Mouse (Mus musculus) limb, embryonic 15.5 days (tissue): ENCODE measurements around the gene 9130019O22Rik. TPM values are rescaled to one million over a fixed set of nuclear protein-coding genes. Genes with fewer than 3 reads are reported as not detected.
"Not testable (repeated sequence)": the region's sequence is repeated elsewhere in the genome, so short reads cannot be mapped to it uniquely, and the experiment has no call there.

ENCODE experiments used
- ATAC-seq: fragments of 200-750 bp; cut with Nextera tagmentation; 2 replicates; pipeline ENCODE4 v1.8.0; 2017; ENCODE audit warnings: low read depth, moderate TSS enrichment; ENCODE audit not compliant: insufficient number of reproducible peaks, low FRiP score, low TSS enrichment
- H3K27ac ChIP-seq: fragments of 300-500 bp; sonication (generic); 2 replicates; pipeline ENCODE4 v1.5.1; 2015; ENCODE audit warnings: moderate library complexity, mild to moderate bottlenecking, inconsistent platforms
- H3K27me3 ChIP-seq: fragments of 300-500 bp; sonication (generic); 2 replicates; pipeline ENCODE4 v1.6.1; 2015; ENCODE audit warnings: inconsistent platforms
- H3K36me3 ChIP-seq: fragments of 300-500 bp; sonication (generic); 2 replicates; pipeline ENCODE4 v1.6.1; 2015; ENCODE audit warnings: inconsistent platforms
- H3K4me1 ChIP-seq: fragments of 300-500 bp; sonication (generic); 2 replicates; pipeline ENCODE4 v1.6.1; 2015; ENCODE audit warnings: inconsistent platforms
- H3K4me2 ChIP-seq: fragments of 300-500 bp; sonication (generic); 2 replicates; pipeline ENCODE4 v1.6.1; 2015; ENCODE audit warnings: mild to moderate bottlenecking, inconsistent platforms
- H3K4me3 ChIP-seq: fragments of 300-500 bp; sonication (generic); 2 replicates; pipeline ENCODE4 v1.5.1; 2015; ENCODE audit warnings: mild to moderate bottlenecking, inconsistent platforms
- H3K9ac ChIP-seq: fragments of 300-500 bp; sonication (generic); 2 replicates; pipeline ENCODE4 v1.6.1; 2015; ENCODE audit warnings: inconsistent platforms
- H3K9me3 ChIP-seq: fragments of 300-500 bp; sonication (generic); 2 replicates; pipeline ENCODE4 v1.6.1; 2016; ENCODE audit warnings: inconsistent platforms
- WGBS: fragments of 180-500 bp; shearing (Covaris S2); methylation state at CpG from one replicate; pipeline ENCODE4 v1.1.7; 2015; 5-methylcytosine and 5-hydroxymethylcytosine counted together
- polyA plus RNA-seq: library from polyadenylated mRNA; unstranded; fragments of >200 nt; fragmentation: Nextera tagmentation; extraction: Ambion mirVana; gene quantifications from 2 replicates; pipeline ENCODE4 v1.2.1, GENCODE M21; 2015

9130019O22Rik gene
- polyA plus RNA-seq, 1 experiment from 2014 or later: 5.6 TPM

DNA sequence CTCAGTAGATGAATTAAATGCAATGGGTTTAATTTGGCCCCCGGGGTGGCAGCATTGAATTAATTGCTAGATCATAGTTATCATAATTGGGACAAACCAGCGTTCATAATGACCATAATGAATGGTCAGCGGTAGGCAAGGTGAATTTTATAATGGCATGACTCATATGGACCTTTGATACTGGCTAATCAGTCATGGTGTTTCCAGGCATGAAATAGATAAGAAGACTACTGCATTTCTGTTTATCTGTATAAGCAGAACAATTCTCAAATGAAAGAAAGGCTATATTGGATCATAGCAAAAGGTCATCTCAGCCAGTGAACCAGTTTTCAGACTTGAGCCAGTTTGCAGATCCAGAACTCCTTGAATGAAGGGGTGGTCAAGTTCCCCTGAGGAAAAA lies 13.4 kb upstream of the 9130019O22Rik start:
- Histone ChIP-seq H3K4me1 (no peaks in the 10 kb centered on the region), H3K36me3 (peaks cover 7% of the 10 kb centered on the region), H3K4me2 (no peak overlapping the region), H3K27me3 (no peaks in the 10 kb centered on the region), H3K9ac (no peak overlapping the region), H3K9me3 (no peaks in the 10 kb centered on the region), H3K27ac (no peak overlapping the region), H3K4me3 (no peak overlapping the region)
- no peak for ATAC-seq
- 61% methylated on average over 3 of the region's 3 CpGs for WGBS

GRCm38 (mm10) chr7:127393944-127394333 lies 7.0 kb upstream of the 9130019O22Rik start:
- Histone ChIP-seq H3K9me3 (no peaks in the 10 kb centered on the region), H3K9ac (peak overlapping the region; percentile 17; the same call in 1 of the 2 replicates), H3K4me2 (peak overlapping the region; percentile 81), H3K4me3 (peak overlapping the region; percentile 68), H3K27me3 (no peaks in the 10 kb centered on the region), H3K27ac (peak overlapping the region; percentile 90), H3K4me1 (peaks cover 7% of the 10 kb centered on the region), H3K36me3 (peaks cover 11% of the 10 kb centered on the region)
- WGBS: 13% methylated on average over 7 of the region's 7 CpGs
- ATAC-seq: no peak

DNA sequence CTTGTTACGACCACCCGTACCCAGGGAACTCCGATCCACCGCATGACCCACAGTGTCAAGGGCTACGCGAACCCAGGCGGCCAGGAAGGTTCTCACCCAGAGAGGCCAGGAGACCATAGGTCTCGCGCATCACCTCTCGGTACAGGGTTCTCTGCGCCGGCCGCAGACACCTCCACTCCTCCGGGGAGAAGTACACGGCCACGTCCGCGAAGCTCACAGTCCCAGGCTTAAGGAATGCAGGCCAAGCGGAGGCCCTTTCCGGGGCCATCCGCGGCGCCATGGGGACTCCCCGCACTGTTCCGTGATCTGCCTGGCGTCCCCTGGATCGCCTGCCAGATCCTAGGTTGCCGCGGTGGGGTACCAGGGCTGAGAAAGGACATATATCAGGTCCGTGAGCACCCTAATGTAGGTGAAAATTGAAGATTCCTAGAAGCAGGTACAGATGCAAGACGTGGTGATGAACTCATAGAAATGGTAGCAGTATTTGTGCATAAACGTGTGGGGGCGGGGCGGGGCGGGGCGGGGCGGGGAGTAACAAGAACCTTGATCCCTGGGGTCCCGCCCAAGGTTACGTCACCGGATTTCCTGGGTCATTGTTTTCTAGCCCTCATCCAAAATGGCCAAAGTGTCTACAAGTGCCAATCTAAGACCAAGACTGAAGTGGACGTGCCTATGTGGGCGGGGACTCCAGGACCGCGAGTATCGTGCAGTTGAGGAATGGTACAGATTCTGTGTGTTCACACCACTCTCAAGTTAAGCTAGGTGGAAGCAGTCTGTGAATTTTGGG lies 6.4 kb upstream of the 9130019O22Rik start, which contains the start of gene E430018J23Rik:
Gene E430018J23Rik, minus strand, starts transcription at position 473 of the 787 bp plus-strand sequence.
- H3K9ac ChIP-seq: peak within 1 kb of the TSS; percentile 76
- H3K27ac ChIP-seq: peak within 1 kb of the TSS; percentile 90
- no peaks in the 10 kb centered on the region for H3K27me3 ChIP-seq
- peaks cover 7% of the 10 kb centered on the region for H3K4me1 ChIP-seq
- WGBS: under 1% methylated on average over 45 of the region's 45 CpGs
- peaks cover 11% of the 10 kb centered on the region for H3K36me3 ChIP-seq
- peak; percentile 89 for ATAC-seq
- no peaks in the 10 kb centered on the region for H3K9me3 ChIP-seq
- peak within 1 kb of the TSS; percentile 68 for H3K4me3 ChIP-seq
- peak within 1 kb of the TSS; percentile 81 for H3K4me2 ChIP-seq

GRCm38 (mm10) chr7:127392251-127392824 lies 5.4 kb upstream of the 9130019O22Rik start:
- H3K4me2 ChIP-seq: peak overlapping the region; percentile 81
- ATAC-seq: no peak
- 84% methylated on average over 8 of the region's 8 CpGs for WGBS
- H3K9me3 ChIP-seq: no peaks in the 10 kb centered on the region
- H3K4me1 ChIP-seq: peaks cover 7% of the 10 kb centered on the region
- H3K27ac ChIP-seq: 0 out of 2 replicates have a peak overlapping the region, but pooled peaks have one; percentile 90
- H3K27me3 ChIP-seq: no peaks in the 10 kb centered on the region
- H3K36me3 ChIP-seq: peaks cover 11% of the 10 kb centered on the region
- H3K4me3 ChIP-seq: peak overlapping the region; percentile 68
- peak overlapping the region; percentile 17; the same call in 1 of the 2 replicates for H3K9ac ChIP-seq

GRCm38 (mm10) chr7:127391538-127391937 lies 4.6 kb upstream of the 9130019O22Rik start:
- Histone ChIP-seq H3K36me3 (peaks cover 11% of the 10 kb centered on the region), H3K27me3 (no peaks in the 10 kb centered on the region), H3K4me1 (peaks cover 7% of the 10 kb centered on the region), H3K4me3 (no peak overlapping the region), H3K4me2 (no peak overlapping the region), H3K27ac (no peak overlapping the region), H3K9me3 (no peaks in the 10 kb centered on the region), H3K9ac (no peak overlapping the region)
- WGBS: 94% methylated on average over 16 of the region's 16 CpGs
- ATAC-seq: no peak

DNA sequence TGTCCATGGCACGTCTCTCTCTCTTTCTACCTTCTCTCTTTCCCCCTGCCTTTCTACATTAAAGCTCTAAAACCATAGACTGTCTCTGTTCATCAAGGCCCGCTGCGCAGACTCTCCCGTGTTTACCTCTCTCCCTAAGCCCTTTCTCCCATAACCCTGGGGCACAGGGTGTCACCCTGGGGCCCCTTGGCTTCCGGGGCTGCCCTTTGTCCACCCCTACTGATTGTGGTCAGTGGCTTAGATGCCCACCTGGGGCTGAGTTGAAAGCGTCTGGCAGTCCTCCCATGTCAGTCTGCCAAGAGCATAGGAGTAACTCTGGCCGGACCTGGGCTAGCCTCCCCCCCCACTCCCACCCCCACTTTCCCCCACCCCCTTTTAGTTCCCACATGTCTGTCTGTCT lies 3.3 kb upstream of the 9130019O22Rik start:
- ATAC-seq: no peak
- Histone ChIP-seq H3K9me3 (no peaks in the 10 kb centered on the region), H3K27me3 (no peaks in the 10 kb centered on the region), H3K9ac (no peak overlapping the region), H3K27ac (no peak overlapping the region), H3K4me2 (no peak overlapping the region), H3K36me3 (peaks cover 15% of the 10 kb centered on the region), H3K4me3 (no peak overlapping the region), H3K4me1 (peaks cover 7% of the 10 kb centered on the region)
- WGBS: 82% methylated on average over 7 of the region's 7 CpGs

- peaks cover 25% of the 10 kb centered on the region for H3K36me3 ChIP-seq
- H3K4me3 ChIP-seq, H3K4me2 ChIP-seq, H3K27me3 ChIP-seq, H3K4me1 ChIP-seq, H3K9me3 ChIP-seq, ATAC-seq, H3K27ac ChIP-seq, H3K9ac ChIP-seq: not testable (repeated sequence)
These were observed 1.2 kb upstream of the 9130019O22Rik start for GRCm38 (mm10) chr7:127388201-127388600.

- H3K27me3 ChIP-seq: not testable (repeated sequence)
- WGBS: 97% methylated on average over 4 of the region's 4 CpGs
These were observed 1.4 kb downstream of the 9130019O22Rik start for GRCm38 (mm10) chr7:127385560-127385959.

DNA sequence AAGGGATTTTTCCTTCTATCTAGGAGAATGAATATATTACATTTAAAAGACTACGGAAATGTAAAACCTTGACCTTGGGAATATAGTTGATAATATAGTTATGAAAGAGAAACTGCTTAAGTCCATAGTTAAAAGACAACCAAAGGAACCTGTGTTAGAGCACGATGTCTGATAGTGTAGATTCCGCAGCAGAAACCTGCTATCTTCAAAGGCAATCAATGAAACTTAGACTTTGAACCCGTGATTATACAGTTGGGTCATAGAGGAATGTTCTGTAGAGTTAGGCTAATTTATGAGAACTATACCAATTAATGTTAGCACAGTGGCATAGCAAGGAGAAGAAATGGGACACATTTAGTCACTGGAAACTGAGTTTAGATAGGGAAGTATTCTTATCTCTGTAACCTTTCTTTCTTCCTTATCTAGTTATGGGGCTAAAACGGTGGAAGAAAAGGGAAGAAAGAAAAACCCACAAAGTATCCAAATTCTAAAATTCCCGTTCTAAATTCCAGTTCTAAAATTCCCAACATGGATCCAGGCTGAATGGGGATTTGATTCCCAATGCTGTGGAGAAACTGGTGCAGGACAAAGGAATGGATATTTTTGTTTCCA lies 8.6 kb downstream of the 9130019O22Rik start:
- no peak for ATAC-seq
- no peak overlapping the region for H3K4me2 ChIP-seq
- no peak overlapping the region for H3K4me3 ChIP-seq
- 0 out of 2 replicates have a peak, but pooled peaks cover 2% of the 10 kb centered on the region for H3K4me1 ChIP-seq
- H3K27ac ChIP-seq: no peak overlapping the region
- H3K9ac ChIP-seq: no peak overlapping the region
- no peaks in the 10 kb centered on the region for H3K9me3 ChIP-seq
- H3K36me3 ChIP-seq: peaks cover 9% of the 10 kb centered on the region
- H3K27me3 ChIP-seq: no peaks in the 10 kb centered on the region
- WGBS: 71% methylated on average over 6 of the region's 6 CpGs

More at GRCm38 (mm10) chr7:127385560-127385959, 1.4 kb downstream of the 9130019O22Rik start:
- not testable (repeated sequence) for ATAC-seq, H3K4me1 ChIP-seq, H3K4me2 ChIP-seq, H3K4me3 ChIP-seq, H3K27ac ChIP-seq, H3K9ac ChIP-seq, H3K9me3 ChIP-seq
- peaks cover 14% of the 10 kb centered on the region for H3K36me3 ChIP-seq

GRCm38 (mm10) chr7:127375271-127376245 lies 11.4 kb downstream of the 9130019O22Rik start, which contains the start of gene Zfp747:
Gene Zfp747, minus strand, starts transcription at chr7:127376050.
- Histone ChIP-seq H3K9ac (peak within 1 kb of the TSS; percentile 72), H3K4me2 (peak within 1 kb of the TSS; percentile 72), H3K36me3 (peaks cover 11% of the 10 kb centered on the region), H3K27ac (peak within 1 kb of the TSS; percentile 82), H3K4me3 (peak within 1 kb of the TSS; percentile 68)
- not testable (repeated sequence) for H3K4me1 ChIP-seq, H3K27me3 ChIP-seq, H3K9me3 ChIP-seq
- 3% methylated on average over 48 of the region's 49 CpGs for WGBS
- ATAC-seq: peak; percentile 85

DNA sequence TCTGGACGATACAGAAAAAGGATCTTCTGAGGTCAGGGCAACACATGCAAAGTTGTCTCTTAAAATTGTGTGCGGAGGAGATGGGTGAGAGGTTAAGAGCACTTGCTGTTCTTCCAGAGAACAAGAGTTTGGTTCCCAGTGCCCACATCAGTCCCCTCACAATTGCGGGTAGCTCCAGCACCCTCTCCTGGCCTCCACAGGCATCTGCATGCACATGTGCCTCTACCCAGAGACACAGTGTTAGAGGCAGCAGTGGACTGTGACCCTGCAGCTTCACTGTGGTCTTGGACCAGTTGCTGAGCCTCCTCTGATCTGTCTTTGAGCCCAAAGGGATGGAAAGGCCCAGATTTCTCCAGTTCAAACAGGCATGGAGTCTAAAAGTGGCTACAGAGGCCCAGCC lies 15.1 kb downstream of the 9130019O22Rik start:
- not testable (repeated sequence) for H3K27ac ChIP-seq, H3K4me2 ChIP-seq, H3K4me3 ChIP-seq, H3K9ac ChIP-seq, H3K27me3 ChIP-seq, ATAC-seq, H3K9me3 ChIP-seq, H3K4me1 ChIP-seq
- 78% methylated on average over 3 of the region's 3 CpGs for WGBS
- peaks cover 11% of the 10 kb centered on the region for H3K36me3 ChIP-seq
